In the genomic region with DNA sequence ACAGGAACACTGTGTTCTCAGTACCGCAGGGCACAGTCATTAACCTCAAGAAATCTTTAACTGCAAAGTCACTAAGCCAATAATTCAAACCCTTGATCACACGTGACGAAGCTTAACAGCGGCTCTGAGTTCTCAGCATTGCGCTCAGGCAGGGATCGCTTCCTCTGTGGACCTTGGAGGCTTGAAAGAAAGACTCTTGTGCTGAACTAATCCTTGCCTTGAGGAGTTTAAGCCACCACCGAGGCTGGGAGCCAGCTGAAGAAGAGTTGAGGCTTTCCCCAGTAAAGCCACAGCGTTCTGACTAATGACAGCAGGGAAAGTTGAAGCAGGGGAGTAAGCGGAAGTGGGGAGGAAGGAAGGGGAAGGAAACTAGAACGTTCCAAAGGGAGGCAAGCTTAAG, we compare ENCODE assay signal across 11 mouse cellular contexts.
A peak's percentile ranks its signal among the peaks of the same experiment; 100 is the strongest.
DNase-seq lines count a peak whose midpoint lies in the region.
"Had no signal": no experiment of that assay in that cellular context is flagged by ENCODE, and none has a peak within 500 bp of the region (broad histone marks: within the 10 kb centered on the region; RNA-seq: fewer than 3 reads in every experiment).

No protein-coding gene starts in this region.

- H3K27ac ChIP-seq in brown adipose tissue, adult 24 weeks (replicated peaks; ENCODE audit: low read depth, low read length) = peak overlapping the region; percentile 67
- H3K27ac ChIP-seq: embryonic facial prominence, embryonic 12.5 days; hindbrain, postnatal 0 days; midbrain, embryonic 12.5 days had no signal

- intact Hi-C loops in left cerebral cortex, postnatal 36 days (cut with DNase I) = no loop called here

- no peaks in the 10 kb centered on the region for H3K4me1 ChIP-seq in brown adipose tissue, adult 24 weeks (ENCODE audit: control insufficient read depth, insufficient read depth, insufficient read length, low read length)
- H3K4me1 ChIP-seq: embryonic facial prominence, embryonic 12.5 days; midbrain, embryonic 12.5 days had no signal

- no peak overlapping the region for H3K4me3 ChIP-seq in brown adipose tissue, adult 24 weeks (ENCODE audit: insufficient read depth, low read depth, low read length)
- H3K4me3 ChIP-seq: embryonic facial prominence, embryonic 12.5 days; midbrain, embryonic 12.5 days had no signal

- peak; percentile 20 to 24 for DNase-seq in spleen, postnatal 36 days (ENCODE audit: low spot score in 2 of 2)
- DNase-seq in spleen, postnatal 14 days (ENCODE audit: low spot score in 2 of 2) = no peak
- DNase-seq in kidney, postnatal 36 days = peak; percentile 52 to 74
- DNase-seq in thymus, postnatal 4 days = peak; percentile 25
- DNase-seq in left cerebral cortex, postnatal 36 days (ENCODE audit: low spot score in 2 of 2) = no peak
- no peak for DNase-seq in right cerebral cortex, postnatal 36 days (ENCODE audit: low spot score in 2 of 2)
- DNase-seq: gastrocnemius, postnatal 10 days had no signal

Comparison
In these comparisons a context has a peak if more than half of its experiments do, and no peak if none do; other contexts are left out.
1. DNase-seq: peak in spleen, postnatal 36 days (2 of 2), kidney, postnatal 36 days (2 of 2) and thymus, postnatal 4 days (single experiment); none in spleen, postnatal 14 days (0 of 2), left cerebral cortex, postnatal 36 days (0 of 2) and right cerebral cortex, postnatal 36 days (0 of 2).